Mouse (Mus musculus): ENCODE measurements around the gene Rassf4.

GRCm38 (mm10) chr6:116693639-116694038, 19.9 kb upstream of the Rassf4 start:
- TF ChIP-seq CTCF (IDR thresholded peaks at IDR 0.05; ENCODE audit: insufficient read depth, low read length) (no peak), POLR2A (IDR thresholded peaks at IDR 0.05; ENCODE audit: borderline replicate concordance, extremely low read depth, low read depth, low read length) (no peak)

All from lung, adult 2 months (tissue).